In the genomic region with DNA sequence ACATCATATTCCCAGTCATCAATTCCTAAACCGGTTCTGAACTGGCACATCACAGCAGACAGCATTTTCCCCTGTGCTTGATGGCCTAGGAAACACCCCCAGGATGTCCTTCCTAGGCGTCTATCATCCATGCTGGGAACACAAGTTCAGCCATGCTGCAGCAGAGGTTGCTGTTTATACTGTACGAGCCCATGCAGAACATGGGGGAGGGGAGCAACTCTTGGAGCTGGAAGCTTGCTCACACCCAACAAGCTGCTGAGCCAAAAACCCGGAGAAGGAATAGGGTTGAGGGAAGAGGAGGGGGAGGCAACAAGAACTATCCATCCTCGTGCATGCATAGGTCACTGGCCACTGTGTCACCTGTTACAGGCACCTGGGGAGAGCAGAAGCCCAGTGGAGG, we compare ENCODE assay signal across 10 mouse cellular contexts. TPM values are rescaled to one million over a fixed set of nuclear protein-coding genes. Genes with fewer than 3 reads are reported as not detected.
DNase-seq lines count a peak whose midpoint lies in the region; ATAC-seq and TF ChIP-seq lines count a peak whose summit lies in the region.
"Had no signal": no experiment of that assay in that cellular context is flagged by ENCODE, and none has a peak within 500 bp of the region (broad histone marks: within the 10 kb centered on the region; RNA-seq: fewer than 3 reads in every experiment).

No protein-coding gene starts in this region.

- H3K9ac ChIP-seq in lung, postnatal 0 days (replicated peaks; ENCODE audit: low read depth) = no peak overlapping the region

- peak; percentile 36 for ATAC-seq in lung, postnatal 0 days

- H3K4me3 ChIP-seq in gastrocnemius, adult 2 months = peak overlapping the region; percentile 7; the same call in 1 of the 2 replicates
- H3K4me3 ChIP-seq in lung, postnatal 0 days (ENCODE audit: low read depth, low read length) = no peak overlapping the region

- no peak for TF ChIP-seq CTCF in gastrocnemius, adult 2 months (IDR thresholded peaks at IDR 0.05)
- no peak for TF ChIP-seq CTCF in lung, postnatal 0 days (IDR thresholded peaks at IDR 0.05)
- TF ChIP-seq CTCF in brain, embryonic 14.5 days (IDR thresholded peaks at IDR 0.05; ENCODE audit: borderline replicate concordance, extremely low read depth, insufficient read depth, insufficient read length) = no peak

- no peak overlapping the region for H3K4me2 ChIP-seq in lung, postnatal 0 days (replicated peaks; ENCODE audit: low read depth, low read length)

- intact Hi-C loops in gastrocnemius, adult 2 months (cut with DNase I) = no loop called here

- H3K27me3 ChIP-seq in lung, postnatal 0 days (replicated peaks; ENCODE audit: insufficient read depth, low read length) = no peaks in the 10 kb centered on the region

- peak; percentile 32 for DNase-seq in gastrocnemius, adult 2 months
- DNase-seq in gastrocnemius, adult 18-20 months (ENCODE audit: low spot score) = no peak
- no peak for DNase-seq in lung, postnatal 0 days (ENCODE audit: low spot score)
- DNase-seq in lung, adult 18-20 months = no peak
- peak; percentile 50 for DNase-seq in brain, embryonic 14.5 days (ENCODE audit: low read depth)
- DNase-seq in kidney, postnatal 4 days = peak; percentile 50 to 72
- no peak for DNase-seq in ovary, adult 18-20 months (ENCODE audit: low spot score)
- DNase-seq in layer of hippocampus, postnatal 36 days = no peak
- DNase-seq: gastrocnemius, postnatal 36 days had no signal

- no peaks in the 10 kb centered on the region for H3K4me1 ChIP-seq in lung, postnatal 0 days (ENCODE audit: insufficient read depth, low read depth, low read length)

- no peaks in the 10 kb centered on the region for H3K36me3 ChIP-seq in lung, postnatal 0 days (ENCODE audit: insufficient read depth, low read length)

- H3K27ac ChIP-seq in gastrocnemius, adult 2 months = peak overlapping the region; percentile 90
- H3K27ac ChIP-seq in lung, postnatal 0 days (ENCODE audit: low read length) = no peak overlapping the region
- H3K27ac ChIP-seq: macrophage had no signal

- H3K9me3 ChIP-seq in lung, postnatal 0 days (ENCODE audit: low read length) = no peaks in the 10 kb centered on the region

- TF ChIP-seq POLR2A in brain, embryonic 14.5 days (IDR thresholded peaks at IDR 0.05; ENCODE audit: borderline replicate concordance, extremely low read depth, insufficient read depth, insufficient read length, poor library complexity, severe bottlenecking) = no peak

- TF ChIP-seq EP300 in lung, postnatal 0 days (IDR thresholded peaks at IDR 0.05) = no peak

- WGBS in lung, postnatal 0 days = 7% methylated on average over 5 of the region's 5 CpGs

RNA-seq across cellular contexts. Expression of a gene that starts 15.9 kb away (rescaled TPM):
- 10 to 100 TPM; 37.9 to 40.1 TPM for total RNA-seq in gastrocnemius, adult 2 months (2021)
- total RNA-seq in gastrocnemius, adult 18-20 months (2021) = 10 to 100 TPM; 37.9 to 41.4 TPM
- 19.2 and 19.9 TPM in 2 replicates for polyA plus RNA-seq in lung, postnatal 0 days (2015; fragmentation: Nextera tagmentation; extraction: Ambion mirVana)
- polyA plus RNA-seq in brain, embryonic 14.5 days (2012; rRNA removed) = 61.0 and 65.5 TPM in 2 replicates
- 10 to 100 TPM; 75.6 to 79.0 TPM for total RNA-seq in layer of hippocampus, postnatal 36 days (2021)

Comparison
In these comparisons a context has a peak if more than half of its experiments do, and no peak if none do; other contexts are left out.
1. DNase-seq: peak in gastrocnemius, adult 2 months (single experiment), brain, embryonic 14.5 days (single experiment) and kidney, postnatal 4 days (2 of 2); none in gastrocnemius, adult 18-20 months (single experiment), lung, postnatal 0 days (single experiment), lung, adult 18-20 months (0 of 2), ovary, adult 18-20 months (single experiment) and layer of hippocampus, postnatal 36 days (0 of 2).